Mouse (Mus musculus): ENCODE data around the gene Ccl22. TPM values are rescaled to one million over a fixed set of nuclear protein-coding genes. Genes with fewer than 3 reads are reported as not detected.

Ccl22 gene
- polyA plus RNA-seq (2015; fragmentation: Illumina TruSeq; extraction: RNeasy Lipid Tissue Mini Kit (QIAGEN cat#74804); ENCODE audit: low read depth, low replicate concordance), result 0.27 TPM

DNA sequence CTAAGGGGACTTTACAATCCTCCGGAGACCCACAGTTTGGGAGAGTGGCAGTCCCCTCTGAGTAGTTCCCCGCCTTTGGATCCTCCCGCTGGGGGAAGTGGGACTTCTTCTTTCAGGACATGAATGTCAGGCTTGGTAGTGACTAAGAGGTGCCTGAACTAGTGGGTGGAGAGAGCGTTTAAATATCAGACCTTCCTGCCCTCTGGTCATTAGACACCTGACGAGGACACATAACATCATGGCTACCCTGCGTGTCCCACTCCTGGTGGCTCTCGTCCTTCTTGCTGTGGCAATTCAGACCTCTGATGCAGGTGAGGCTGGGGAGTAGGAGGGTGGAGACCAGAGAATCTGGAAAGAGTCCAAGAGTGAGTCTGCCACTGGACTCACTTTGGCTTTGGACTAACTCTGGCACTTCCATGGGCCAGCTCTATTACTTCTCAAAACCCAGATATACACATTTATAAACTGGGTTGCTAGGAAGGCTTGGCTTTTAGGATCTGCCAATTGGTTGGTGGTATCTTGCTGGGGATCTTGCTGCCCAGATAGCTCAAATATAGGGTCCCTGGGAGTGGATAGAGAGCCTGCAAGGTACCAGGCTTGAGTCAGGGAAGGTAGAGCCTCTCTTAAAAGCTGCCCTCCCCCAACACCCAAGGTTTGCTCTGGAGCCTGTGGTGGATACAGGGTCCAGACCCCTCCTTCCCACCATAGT is at the start of gene Ccl22:
Ccl22 (plus strand) TSS at position 115 of the 709 bp plus-strand sequence.

DNA sequence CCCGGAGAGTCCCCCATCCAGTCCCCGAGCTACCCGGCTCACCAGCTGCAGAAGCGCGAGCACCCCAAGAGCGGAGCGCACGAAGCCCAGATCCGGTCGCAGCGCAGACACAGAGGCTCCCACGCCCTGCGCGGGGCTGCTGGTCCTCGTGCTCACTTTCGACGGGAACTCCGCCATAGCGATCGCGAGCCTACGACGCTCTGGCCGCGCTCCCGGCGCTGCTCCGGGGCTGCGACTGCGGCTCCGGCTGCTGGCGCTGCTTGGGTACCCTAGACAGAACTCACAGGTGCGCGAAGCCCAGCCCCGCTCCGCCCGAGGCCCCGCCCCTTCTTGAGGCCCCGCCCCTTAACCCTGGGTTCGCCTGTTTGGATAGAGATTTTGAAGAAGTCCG is 49.4 kb upstream of the Ccl22 start, which contains the start of gene Pllp:
Pllp (minus strand) TSS at position 285 of the 391 bp plus-strand sequence.

GRCm38 (mm10) chr8:94771941-94772670 is 26.7 kb downstream of the Ccl22 start, which contains the start of gene Cx3cl1:
Gene Cx3cl1 (plus strand): TSS chr8:94772009.

Other genes starting within 250 kb of the Ccl22 start
- 19.2 TPM for gene Cpne2, start 212.6 kb upstream of the Ccl22 start, polyA plus RNA-seq (2015; fragmentation: Illumina TruSeq; extraction: RNeasy Lipid Tissue Mini Kit (QIAGEN cat#74804); ENCODE audit: low read depth, low replicate concordance)
- gene Rspry1, start 143.7 kb upstream of the Ccl22 start, polyA plus RNA-seq (2015; fragmentation: Illumina TruSeq; extraction: RNeasy Lipid Tissue Mini Kit (QIAGEN cat#74804); ENCODE audit: low read depth, low replicate concordance), result 17.8 TPM
- gene Fam192a, start 143.6 kb upstream of the Ccl22 start, polyA plus RNA-seq (2015; fragmentation: Illumina TruSeq; extraction: RNeasy Lipid Tissue Mini Kit (QIAGEN cat#74804); ENCODE audit: low read depth, low replicate concordance), result 51.9 TPM
- 193 TPM for gene Arl2bp, start 79.0 kb upstream of the Ccl22 start, polyA plus RNA-seq (2015; fragmentation: Illumina TruSeq; extraction: RNeasy Lipid Tissue Mini Kit (QIAGEN cat#74804); ENCODE audit: low read depth, low replicate concordance)
- gene Pllp, start 49.3 kb upstream of the Ccl22 start, polyA plus RNA-seq (2015; fragmentation: Illumina TruSeq; extraction: RNeasy Lipid Tissue Mini Kit (QIAGEN cat#74804); ENCODE audit: low read depth, low replicate concordance), result 111 TPM
- 480 TPM for gene Cx3cl1, start 26.4 kb downstream of the Ccl22 start, polyA plus RNA-seq (2015; fragmentation: Illumina TruSeq; extraction: RNeasy Lipid Tissue Mini Kit (QIAGEN cat#74804); ENCODE audit: low read depth, low replicate concordance)
- 1.2 TPM for gene Ccl17, start 64.9 kb downstream of the Ccl22 start, polyA plus RNA-seq (2015; fragmentation: Illumina TruSeq; extraction: RNeasy Lipid Tissue Mini Kit (QIAGEN cat#74804); ENCODE audit: low read depth, low replicate concordance)
- gene Coq9, start 92.7 kb downstream of the Ccl22 start, polyA plus RNA-seq (2015; fragmentation: Illumina TruSeq; extraction: RNeasy Lipid Tissue Mini Kit (QIAGEN cat#74804); ENCODE audit: low read depth, low replicate concordance), result 115 TPM
- 46.5 TPM for gene Ciapin1, start 92.8 kb downstream of the Ccl22 start, polyA plus RNA-seq (2015; fragmentation: Illumina TruSeq; extraction: RNeasy Lipid Tissue Mini Kit (QIAGEN cat#74804); ENCODE audit: low read depth, low replicate concordance)
- 98.0 TPM for gene Polr2c, start 111.9 kb downstream of the Ccl22 start, polyA plus RNA-seq (2015; fragmentation: Illumina TruSeq; extraction: RNeasy Lipid Tissue Mini Kit (QIAGEN cat#74804); ENCODE audit: low read depth, low replicate concordance)
- 18.5 TPM for gene Dok4, start 130.7 kb downstream of the Ccl22 start, polyA plus RNA-seq (2015; fragmentation: Illumina TruSeq; extraction: RNeasy Lipid Tissue Mini Kit (QIAGEN cat#74804); ENCODE audit: low read depth, low replicate concordance)
- gene Ccdc102a, start 172.5 kb downstream of the Ccl22 start, polyA plus RNA-seq (2015; fragmentation: Illumina TruSeq; extraction: RNeasy Lipid Tissue Mini Kit (QIAGEN cat#74804); ENCODE audit: low read depth, low replicate concordance), result 1.2 TPM
- gene Adgrg5, start 178.1 kb downstream of the Ccl22 start, polyA plus RNA-seq (2015; fragmentation: Illumina TruSeq; extraction: RNeasy Lipid Tissue Mini Kit (QIAGEN cat#74804); ENCODE audit: low read depth, low replicate concordance), result not detected
- gene Adgrg1, start 229.2 kb downstream of the Ccl22 start, polyA plus RNA-seq (2015; fragmentation: Illumina TruSeq; extraction: RNeasy Lipid Tissue Mini Kit (QIAGEN cat#74804); ENCODE audit: low read depth, low replicate concordance), result 55.9 TPM